Mouse (Mus musculus) monocyte, adult 2 months (primary cell): Measurements from ENCODE around the gene Gnai2.
"Not testable (repeated sequence)": the region's sequence is repeated elsewhere in the genome, so short reads cannot be mapped to it uniquely, and the experiment has no call there.

Source experiments
- DNase-seq, 2 experiments: peaks; one replicate each; pipeline ENCODE4 v3.0.0; 2022; ENCODE audit warnings: low spot score in 2 of 2, low read depth in 1 of 2

The Gnai2 gene

GRCm38 (mm10) chr9:107590773-107591060 is 44.5 kb downstream of the Gnai2 start:
- no peak for DNase-seq

GRCm38 (mm10) chr9:107590058-107590772 is 45.0 kb downstream of the Gnai2 start:
- no peak for DNase-seq

- DNase-seq = no peak
These were observed 47.1 kb downstream of the Gnai2 start for GRCm38 (mm10) chr9:107587833-107588639.

GRCm38 (mm10) chr9:107586974-107587832 is 48.0 kb downstream of the Gnai2 start, which contains the start of gene Ifrd2:
Gene Ifrd2 (plus strand): TSS chr9:107587642.
- DNase-seq = peak; percentile 93 to 95

- no peak for DNase-seq
These were observed 48.7 kb downstream of the Gnai2 start for GRCm38 (mm10) chr9:107586504-107586903.

- DNase-seq = no peak
These were observed 52.0 kb downstream of the Gnai2 start for GRCm38 (mm10) chr9:107583174-107583573.

- no peak for DNase-seq
These were observed 52.6 kb downstream of the Gnai2 start for GRCm38 (mm10) chr9:107582509-107583062.

GRCm38 (mm10) chr9:107581584-107581983 is 53.6 kb downstream of the Gnai2 start:
- no peak for DNase-seq

- peak in 1 of 2 experiments; percentile 67 for DNase-seq
These were observed 54.5 kb downstream of the Gnai2 start, which contains the start of gene Hyal3 for GRCm38 (mm10) chr9:107580501-107581317. Gene Hyal3 (plus strand): TSS chr9:107580818.

GRCm38 (mm10) chr9:107579023-107579900 is 55.9 kb downstream of the Gnai2 start:
- DNase-seq = no peak

GRCm38 (mm10) chr9:107578587-107578986 is 56.6 kb downstream of the Gnai2 start, which contains the start of gene Naa80:
Gene Naa80 (plus strand): TSS chr9:107578887.
- DNase-seq = no peak

GRCm38 (mm10) chr9:107577871-107578270 is 57.3 kb downstream of the Gnai2 start:
- DNase-seq = no peak

- DNase-seq = no peak
These were observed 58.6 kb downstream of the Gnai2 start, which contains the start of gene Hyal1 for GRCm38 (mm10) chr9:107576357-107577107. Gene Hyal1 (plus strand): TSS chr9:107576927.

GRCm38 (mm10) chr9:107575579-107576356 is 59.4 kb downstream of the Gnai2 start:
- no peak for DNase-seq

GRCm38 (mm10) chr9:107573774-107574173 is 61.4 kb downstream of the Gnai2 start:
- not testable (repeated sequence) for DNase-seq

- no peak for DNase-seq
These were observed 62.9 kb downstream of the Gnai2 start for GRCm38 (mm10) chr9:107572327-107572662.

- DNase-seq = no peak
These were observed 63.4 kb downstream of the Gnai2 start for GRCm38 (mm10) chr9:107571534-107572326.
